Mouse (Mus musculus): ENCODE data around the gene Rps28.
"Not testable (repeated sequence)": the region's sequence is repeated elsewhere in the genome, so short reads cannot be mapped to it uniquely, and the experiment has no call there.

Rps28 gene

DNA sequence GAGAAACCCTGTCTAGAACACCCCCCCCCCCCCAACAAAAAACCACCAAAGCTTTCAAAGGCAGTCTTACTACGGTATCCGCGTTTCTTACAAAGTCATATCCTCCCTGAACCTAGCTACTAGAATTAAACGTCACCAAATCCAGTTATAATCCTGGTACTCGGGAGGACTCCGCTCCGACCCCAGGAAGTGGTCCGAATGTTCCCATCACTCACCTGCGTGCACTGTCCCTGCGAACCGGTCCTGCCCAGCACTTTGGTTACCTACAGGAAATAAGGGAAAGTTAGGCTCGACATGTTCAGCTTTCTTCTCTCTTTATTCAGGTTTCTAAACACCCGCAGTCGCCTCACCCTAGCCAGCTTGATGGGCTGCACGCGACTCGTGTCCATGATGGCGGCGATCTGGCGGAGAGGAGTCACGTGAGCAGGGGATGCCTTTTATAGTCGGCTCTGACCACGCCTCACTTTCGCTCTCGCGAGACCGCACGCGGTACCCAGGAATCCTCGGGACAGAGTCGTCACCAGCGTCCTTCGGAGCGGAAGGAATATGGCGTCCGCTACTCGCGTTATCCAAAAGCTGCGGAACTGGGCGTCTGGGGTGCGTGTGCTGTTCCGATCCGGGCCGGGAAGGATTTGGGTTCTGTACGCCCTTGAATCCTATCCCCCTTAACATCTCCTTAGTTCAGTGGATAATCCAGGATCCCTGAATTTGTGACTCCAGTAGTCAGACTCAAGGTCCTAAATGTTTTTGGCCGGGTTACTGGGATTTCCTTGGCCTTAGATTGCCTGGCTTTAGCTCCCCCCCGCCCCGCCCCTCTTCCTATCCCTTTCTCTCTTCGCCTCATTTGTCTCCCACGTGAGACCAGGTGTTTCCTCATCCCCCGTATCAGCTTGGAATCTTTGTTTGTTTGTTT lies at the start of gene Rps28, which contains the start of gene Ndufa7:
Gene Rps28 (minus strand): TSS at position 479 of the 913 bp plus-strand sequence.
Gene Ndufa7 (plus strand): TSS at position 489 of the 913 bp plus-strand sequence.
- peak; percentile 95 to 97 for DNase-seq

GRCm38 (mm10) chr17:33873537-33873936 lies 49.2 kb upstream of the Rps28 start, which contains the start of gene Gm7029:
Gene Gm7029, plus strand, starts transcription at chr17:33873837.
- not testable (repeated sequence) for DNase-seq

GRCm38 (mm10) chr17:33865330-33866030 lies 41.1 kb upstream of the Rps28 start:
- peak; percentile 30 to 53 for DNase-seq

DNA sequence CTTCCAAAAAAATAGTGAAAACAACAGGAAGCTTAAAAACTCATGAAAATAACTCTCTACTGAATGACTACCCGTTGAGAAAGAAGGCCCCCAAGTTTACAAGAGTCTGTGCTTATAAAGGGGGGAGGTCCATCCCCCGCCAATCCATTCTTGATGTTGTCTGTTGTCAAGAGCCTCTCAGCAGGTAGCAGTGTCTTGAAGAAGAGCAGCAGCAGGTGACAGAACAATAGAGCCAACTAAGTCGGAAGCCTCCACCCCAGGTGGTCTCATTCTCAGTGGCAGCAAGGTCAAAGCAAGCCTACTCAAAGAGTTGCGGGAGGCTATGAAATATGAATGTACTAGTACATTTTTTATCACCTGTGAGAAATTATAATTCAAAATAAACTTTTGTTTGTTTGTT lies 33.5 kb upstream of the Rps28 start:
- DNase-seq: no peak

GRCm38 (mm10) chr17:33851331-33851730 lies 27.0 kb upstream of the Rps28 start:
- DNase-seq: no peak

GRCm38 (mm10) chr17:33848139-33848538 lies 23.8 kb upstream of the Rps28 start:
- DNase-seq: no peak

DNA sequence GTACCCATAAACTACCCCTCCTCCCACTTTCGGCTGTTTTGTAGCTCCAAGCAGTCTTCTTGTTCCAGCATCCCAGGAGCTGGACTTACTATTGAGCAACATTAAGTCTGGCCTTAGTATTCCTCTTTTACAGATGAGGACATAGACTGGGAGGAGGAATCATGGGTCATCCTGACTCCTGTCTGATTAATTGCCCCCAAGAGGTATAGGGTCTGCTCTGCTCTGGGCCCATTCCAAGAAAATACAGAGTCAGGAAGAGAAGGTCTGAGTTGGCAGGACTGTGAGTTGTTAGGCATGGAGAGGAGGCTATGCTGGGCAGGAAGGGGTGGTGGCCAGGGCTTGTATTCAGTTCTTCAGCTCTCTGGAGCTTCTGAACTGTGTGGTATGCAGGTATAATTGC lies 19.8 kb upstream of the Rps28 start:
- no peak for DNase-seq

DNA sequence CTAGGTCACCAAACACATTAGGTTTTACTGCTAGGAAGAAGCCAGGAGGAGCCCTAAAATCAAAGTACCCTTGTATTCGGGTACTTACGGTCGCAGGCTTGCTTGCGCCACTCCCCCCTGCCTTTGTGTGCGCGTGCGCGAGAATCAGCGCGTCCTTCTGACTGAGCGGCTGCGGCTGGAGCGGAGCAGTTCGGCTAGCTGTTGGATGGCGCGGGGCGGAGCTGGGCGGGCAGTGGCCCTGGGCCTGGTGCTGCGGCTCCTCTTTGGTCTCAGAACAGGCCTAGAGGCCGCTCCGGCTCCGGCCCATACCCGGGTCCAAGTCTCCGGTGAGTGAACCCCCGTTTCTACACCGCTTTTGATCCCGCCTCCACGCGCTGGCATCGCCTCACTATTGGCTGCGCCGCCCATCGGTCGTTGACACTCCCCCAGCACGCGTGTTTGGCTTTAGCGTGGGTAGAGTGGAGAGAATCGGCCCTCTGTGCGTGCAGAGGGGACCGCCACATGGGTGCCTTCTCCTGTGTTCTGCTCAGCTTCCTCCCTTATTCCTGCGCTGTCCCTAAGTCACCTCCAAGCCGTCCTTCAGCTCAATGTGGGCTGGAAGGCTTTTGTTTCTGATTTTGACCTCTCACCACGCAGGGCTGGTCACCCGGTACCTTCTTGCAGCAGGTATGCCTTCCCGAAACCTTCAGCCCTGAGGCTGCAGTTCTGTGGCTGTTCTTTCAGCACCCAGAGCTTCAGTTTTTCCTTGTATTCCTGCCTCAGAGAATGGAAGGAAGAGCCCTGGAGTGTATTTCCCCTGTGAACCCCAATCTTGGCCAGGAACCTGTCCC lies 18.8 kb upstream of the Rps28 start, which contains the start of gene Cd320:
Gene Cd320 (plus strand): TSS at position 126 of the 830 bp plus-strand sequence.
- DNase-seq: peak; percentile 78 to 84

DNA sequence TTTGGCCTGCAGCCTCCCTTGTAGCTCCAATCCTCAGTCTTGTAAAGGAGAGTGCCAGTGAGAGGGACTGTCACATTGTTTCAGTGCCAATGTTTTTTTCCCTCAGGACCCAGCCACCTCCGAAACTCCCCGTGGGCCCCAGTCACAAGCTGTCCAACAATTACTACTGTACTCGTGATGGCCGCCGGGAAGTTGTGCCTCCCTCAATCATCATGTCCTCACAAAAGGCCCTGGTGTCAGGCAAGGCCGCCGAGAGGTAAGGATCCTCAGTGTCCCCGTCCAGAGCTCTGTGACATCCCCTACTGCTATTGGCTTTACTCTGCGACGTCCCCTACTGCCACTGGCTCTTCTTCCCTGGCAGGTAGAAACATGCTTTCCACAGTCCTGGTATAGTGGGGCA lies 5.2 kb upstream of the Rps28 start:
- no peak for DNase-seq

DNA sequence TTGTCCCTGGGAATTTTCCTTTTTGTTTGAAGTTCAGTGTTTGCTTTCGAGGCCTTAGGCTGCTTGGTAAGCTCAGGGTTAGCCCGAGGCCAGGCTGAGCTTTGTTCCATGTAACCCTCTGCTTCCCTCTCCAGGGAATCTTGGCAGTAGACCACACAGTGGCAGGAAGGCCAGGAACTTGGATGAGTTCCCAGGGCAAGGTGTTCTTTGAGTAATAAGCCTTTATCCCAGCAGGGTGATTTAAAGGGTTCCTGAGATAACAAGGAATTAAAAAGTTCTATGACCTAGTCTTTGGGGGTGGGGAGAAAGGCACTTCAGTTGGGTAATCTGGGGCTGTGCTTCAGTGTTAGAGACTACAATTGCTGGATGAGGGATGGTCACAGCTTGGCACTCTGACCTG lies 4.5 kb upstream of the Rps28 start:
- DNase-seq: no peak

GRCm38 (mm10) chr17:33826850-33827249 lies 2.5 kb upstream of the Rps28 start:
- peak in 1 of 2 experiments; percentile 39 for DNase-seq

- no peak for DNase-seq
These were observed 1.1 kb upstream of the Rps28 start for GRCm38 (mm10) chr17:33825462-33825861.

DNA sequence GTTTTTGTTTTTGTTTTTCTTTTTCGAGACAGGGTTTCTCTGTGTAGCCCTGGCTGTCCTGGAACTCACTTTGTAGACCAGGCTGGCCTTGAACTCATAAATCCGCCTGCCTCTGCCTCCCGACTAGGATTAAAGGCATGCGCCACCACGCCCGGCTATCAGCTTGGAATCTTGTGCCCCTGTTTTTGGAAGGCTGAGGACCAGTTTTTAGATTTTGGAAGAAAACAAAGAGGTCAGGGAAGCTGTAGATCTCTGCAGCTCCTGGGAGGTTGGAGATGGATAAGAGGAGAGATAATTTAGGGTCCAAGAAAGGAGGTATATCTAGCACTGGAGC lies 602 bp upstream of the Rps28 start:
- DNase-seq: not testable (repeated sequence)

GRCm38 (mm10) chr17:33823171-33823570 lies 1.2 kb downstream of the Rps28 start:
- DNase-seq: not testable (repeated sequence)

DNA sequence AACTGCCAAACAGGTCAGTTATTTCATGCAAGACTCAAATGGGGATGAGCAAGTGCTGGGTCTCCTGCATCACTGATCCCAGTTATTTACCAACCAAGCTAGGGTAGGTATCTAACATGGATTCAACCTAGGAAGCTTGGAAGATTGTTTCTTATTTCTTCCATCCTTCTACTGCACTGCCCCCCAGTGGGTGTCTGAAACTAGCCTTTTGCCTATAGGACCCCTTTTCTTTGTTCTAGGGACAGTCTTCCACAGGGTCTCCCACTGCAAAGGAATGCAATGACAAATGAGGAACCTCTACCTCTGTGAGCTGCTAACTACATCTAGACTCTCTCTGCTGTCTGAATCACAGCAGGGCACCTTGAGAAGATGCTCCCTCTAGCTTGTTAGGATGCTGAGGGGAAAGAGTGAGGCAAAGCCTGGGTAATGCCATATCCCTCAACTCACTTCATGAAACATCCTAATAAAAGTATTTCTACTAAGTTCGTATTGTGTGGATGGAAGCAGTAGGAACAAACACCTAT lies 1.9 kb downstream of the Rps28 start:
- no peak for DNase-seq

- no peak for DNase-seq
These were observed 6.3 kb downstream of the Rps28 start for GRCm38 (mm10) chr17:33817969-33818643.

GRCm38 (mm10) chr17:33817184-33817968 lies 7.0 kb downstream of the Rps28 start:
- DNase-seq: peak; percentile 79 to 83

- DNase-seq: no peak
These were observed 7.8 kb downstream of the Rps28 start for GRCm38 (mm10) chr17:33816612-33817011.

- DNase-seq: no peak
These were observed 9.0 kb downstream of the Rps28 start for GRCm38 (mm10) chr17:33815399-33815798.

DNA sequence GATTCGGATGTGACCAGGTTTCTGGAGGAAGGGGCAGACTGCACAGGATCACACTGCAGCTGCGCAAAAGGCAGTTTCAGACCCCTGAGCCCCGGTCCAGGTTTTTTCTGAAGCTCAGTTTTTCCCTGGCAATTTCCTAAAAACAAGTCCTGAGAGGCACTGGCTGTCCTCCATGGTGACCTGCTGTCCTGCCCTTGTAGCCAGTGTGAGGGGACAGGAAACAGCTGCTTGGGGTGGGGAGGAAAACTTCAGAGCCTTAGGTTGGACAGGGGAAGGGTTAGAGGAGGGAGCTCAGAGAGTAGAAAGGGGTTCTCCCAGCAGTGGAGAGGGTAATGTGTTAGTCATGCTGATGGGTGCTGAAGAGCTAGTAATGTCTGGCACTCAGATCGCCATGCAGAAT lies 11.4 kb downstream of the Rps28 start:
- DNase-seq: no peak

DNA sequence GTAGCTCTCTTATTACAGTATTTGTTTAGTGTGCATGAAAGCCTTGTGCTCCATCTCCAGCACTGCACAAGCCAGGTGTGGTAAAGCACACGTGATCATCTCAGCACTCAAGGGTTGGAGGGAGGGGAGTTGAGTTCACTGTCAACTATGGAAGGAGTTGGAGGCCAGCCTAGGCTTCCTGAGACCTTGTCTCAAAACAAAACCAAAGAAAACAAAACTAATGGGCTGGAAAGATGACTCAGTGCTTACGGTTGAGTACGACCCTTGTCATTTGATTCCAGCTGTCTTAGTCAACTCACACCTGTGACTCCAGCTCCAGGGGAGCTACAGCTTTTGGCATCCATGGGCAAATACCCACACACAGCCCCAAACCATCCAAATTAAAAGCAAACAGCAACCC lies 11.9 kb downstream of the Rps28 start:
- no peak for DNase-seq

Data from thymus, adult 18-20 months (tissue).